Mouse (Mus musculus): ENCODE results near the gene Traf3.

DNA sequence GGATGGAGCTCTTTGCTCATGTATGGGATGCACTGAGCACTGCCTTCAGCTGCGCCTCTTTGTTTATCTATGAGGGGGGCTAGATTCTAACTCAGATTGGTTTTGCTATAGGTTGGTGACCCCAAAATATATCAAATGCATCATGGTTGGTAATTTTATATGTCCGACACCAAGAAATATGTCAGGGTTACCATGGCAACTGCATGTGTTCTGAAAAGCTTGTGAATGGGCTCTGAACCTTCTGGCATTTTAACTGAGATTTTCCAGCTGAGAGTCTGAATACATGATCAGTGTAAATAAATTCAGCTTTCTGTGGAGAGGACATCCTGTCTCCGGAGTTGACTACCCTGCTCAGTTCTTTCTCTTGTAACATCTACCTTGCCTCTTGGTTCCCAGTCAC, 37.8 kb downstream of the Traf3 start:
- no peak for TF ChIP-seq CTCF (IDR thresholded peaks at IDR 0.05; ENCODE audit: borderline replicate concordance, insufficient read depth, low read length)
- no peak for TF ChIP-seq POLR2A (IDR thresholded peaks at IDR 0.05; ENCODE audit: low read depth, low read length)

Data from embryonic fibroblast, embryonic 13.5 days (primary cell).